Mouse (Mus musculus) T-helper 17 cell (primary cell): ENCODE measurements at regions not wholly inside any gene's neighbourhood (a gene's known extent, or its start where the extent isn't known, plus 50 kb on each side); places are given as distances from the start of the nearest gene placed in this dataset.

Source experiments
- in situ Hi-C, 2 experiments: fragments of 300-600 bp; cut with MboI, MseI; formaldehyde crosslinking; loops; 1 replicate in 1 of 2; 2 replicates in 1 of 2; pipeline ENCODE4 v1.15.1; 2025; ENCODE audit warnings: high pct_unique_total_duplicates in 2 of 2

- in situ Hi-C loops = no loop called here
Observed at GRCm38 (mm10) chr1:89288921-89289320, 165.7 kb upstream of the Agap1 start.

DNA sequence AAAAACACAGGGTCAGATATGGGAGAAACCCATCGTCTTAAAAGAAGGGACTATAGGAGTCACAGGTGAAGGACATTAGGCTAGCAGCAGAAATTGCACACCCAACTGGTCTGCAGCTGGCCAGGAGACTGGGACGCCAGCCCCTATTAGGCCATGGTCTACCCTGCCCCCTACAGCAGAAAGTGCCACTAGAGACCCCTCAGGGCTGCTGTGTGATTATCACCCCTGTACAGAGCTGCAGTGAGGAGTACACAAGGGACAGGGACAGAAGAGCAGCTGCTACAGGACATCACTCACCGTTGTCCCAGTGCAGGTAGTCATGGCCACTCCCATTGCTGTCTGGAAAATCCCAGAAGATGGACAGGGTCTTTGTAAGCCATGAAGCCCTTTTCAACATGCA lies 157.9 kb upstream of the Agap1 start:
- in situ Hi-C loops = loop anchor here in 1 of 2 experiments (10.0 kb wide), 1 partner anchor 1688 kb away; no protein-coding TSS in a partner anchor

GRCm38 (mm10) chr1:89297766-89298165 lies 156.8 kb upstream of the Agap1 start:
- in situ Hi-C loops = loop anchor here in 1 of 2 experiments (10.0 kb wide), 1 partner anchor 1687 kb away; no protein-coding TSS in a partner anchor

DNA sequence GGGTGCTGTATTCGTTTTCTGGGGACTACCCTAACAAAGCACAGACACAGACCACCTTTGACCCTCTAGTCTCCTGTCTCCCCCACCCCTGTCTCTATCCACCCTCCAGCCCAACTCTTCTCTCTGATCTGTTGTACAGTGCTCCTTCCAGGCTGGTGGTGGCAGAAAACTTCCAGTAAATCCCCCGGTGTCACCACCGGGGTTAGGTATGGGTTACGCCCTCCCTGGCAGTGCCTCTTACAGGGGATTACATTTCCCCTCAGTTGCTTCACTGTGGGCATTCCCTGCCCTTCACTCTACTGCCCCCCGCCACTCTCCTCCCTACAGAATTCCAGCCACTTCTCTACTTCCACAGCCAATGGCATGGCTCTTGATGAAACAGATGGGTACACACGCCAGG lies 153.5 kb upstream of the Agap1 start:
- in situ Hi-C loops = no loop called here

GRCm38 (mm10) chr1:89302368-89302951 lies 152.1 kb upstream of the Agap1 start:
- in situ Hi-C loops = no loop called here

DNA sequence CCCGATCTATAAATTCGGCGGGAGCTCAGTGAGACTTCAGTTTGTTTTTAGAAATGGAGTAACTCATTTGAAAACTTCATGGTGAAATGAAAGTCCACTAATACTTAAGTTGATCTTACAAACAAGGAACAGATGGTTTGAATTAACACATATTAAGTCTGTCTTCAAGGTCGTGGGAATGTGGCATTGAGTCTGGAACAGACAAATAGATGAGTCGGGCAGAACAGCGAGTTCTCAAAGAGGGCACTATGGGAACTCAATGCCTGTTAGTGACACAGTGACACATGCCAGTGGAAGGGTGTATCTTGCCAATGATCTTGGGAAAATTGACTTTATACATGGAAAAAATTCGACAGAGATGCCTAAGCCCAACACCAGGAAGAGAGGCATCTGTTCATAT lies 149.4 kb upstream of the Agap1 start:
- in situ Hi-C loops = no loop called here

DNA sequence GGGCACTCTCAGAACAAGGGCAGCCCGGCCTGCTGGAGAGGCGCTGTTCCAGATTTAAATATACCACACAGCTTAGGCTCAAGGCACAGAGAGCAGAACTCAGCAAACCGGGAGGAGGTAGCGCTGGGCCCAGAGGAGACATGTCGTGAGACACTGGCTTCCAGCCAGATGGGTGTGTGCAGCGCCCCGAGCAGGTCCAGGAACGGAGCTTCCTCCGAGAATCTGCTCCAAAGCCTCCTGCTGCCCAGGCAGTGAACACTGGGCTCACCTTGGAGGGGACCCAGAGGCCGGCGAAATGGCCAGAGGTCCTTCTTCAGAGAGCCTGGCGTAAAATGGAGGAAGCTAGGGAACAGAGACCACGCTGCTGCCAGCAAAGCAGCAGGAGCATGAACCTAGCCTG lies 145.8 kb upstream of the Agap1 start:
- in situ Hi-C loops = no loop called here

GRCm38 (mm10) chr1:89313064-89313463 lies 141.5 kb upstream of the Agap1 start:
- in situ Hi-C loops = no loop called here

- in situ Hi-C loops = loop anchor here in 1 of 2 experiments (5.0 kb wide), 1 partner anchor 199 kb away; no protein-coding TSS in a partner anchor
Observed at GRCm38 (mm10) chr1:89317897-89318296, 136.7 kb upstream of the Agap1 start.

- in situ Hi-C loops = loop anchor here in 1 of 2 experiments (5.0 kb wide), 1 partner anchor 199 kb away; no protein-coding TSS in a partner anchor
Observed at GRCm38 (mm10) chr1:89318663-89319062, 135.9 kb upstream of the Agap1 start.

DNA sequence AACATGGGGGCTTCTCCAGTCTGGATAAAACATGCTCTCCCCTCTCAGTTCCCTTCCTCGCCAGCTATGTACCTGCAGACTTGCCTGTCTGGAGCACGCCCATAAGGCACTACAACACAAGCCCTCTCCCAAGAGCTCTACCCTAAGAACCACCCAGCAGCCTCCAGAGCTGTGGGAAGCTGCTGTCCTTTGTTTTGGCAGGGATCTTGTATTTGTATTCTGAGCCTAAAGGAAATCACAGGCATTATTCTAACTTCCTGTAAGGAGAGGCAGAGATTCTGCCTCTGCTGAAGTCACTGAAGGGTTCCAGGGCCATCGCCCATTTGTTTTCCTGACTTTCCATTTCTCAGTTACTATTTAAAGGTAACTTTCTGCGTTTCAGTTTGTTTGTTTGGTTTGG lies 132.0 kb upstream of the Agap1 start:
- in situ Hi-C loops = no loop called here

GRCm38 (mm10) chr1:89323091-89323490 lies 131.5 kb upstream of the Agap1 start:
- in situ Hi-C loops = no loop called here

- in situ Hi-C loops = no loop called here
Observed at GRCm38 (mm10) chr1:89331352-89331751, 123.3 kb upstream of the Agap1 start.

DNA sequence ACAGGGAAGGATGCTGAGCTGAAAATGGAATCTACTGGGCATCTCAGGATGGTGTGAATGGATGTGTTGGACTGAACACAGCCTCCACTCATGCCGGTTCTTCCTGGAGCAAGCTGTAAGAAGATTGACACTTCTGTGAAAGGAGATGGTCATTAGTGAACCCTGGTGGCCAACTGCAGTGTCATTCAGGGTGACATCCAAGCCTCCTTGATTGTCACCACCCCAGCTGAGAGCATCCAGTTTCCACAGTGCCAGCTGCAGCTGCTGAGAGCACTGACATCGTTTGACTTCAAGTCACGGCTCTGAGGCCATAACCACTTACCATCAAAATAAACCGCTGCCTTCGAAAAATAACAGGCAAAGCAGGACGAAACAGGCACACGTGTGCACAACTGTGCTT lies 121.9 kb upstream of the Agap1 start:
- in situ Hi-C loops = no loop called here

GRCm38 (mm10) chr1:89337861-89338260 lies 116.7 kb upstream of the Agap1 start:
- in situ Hi-C loops = no loop called here

DNA sequence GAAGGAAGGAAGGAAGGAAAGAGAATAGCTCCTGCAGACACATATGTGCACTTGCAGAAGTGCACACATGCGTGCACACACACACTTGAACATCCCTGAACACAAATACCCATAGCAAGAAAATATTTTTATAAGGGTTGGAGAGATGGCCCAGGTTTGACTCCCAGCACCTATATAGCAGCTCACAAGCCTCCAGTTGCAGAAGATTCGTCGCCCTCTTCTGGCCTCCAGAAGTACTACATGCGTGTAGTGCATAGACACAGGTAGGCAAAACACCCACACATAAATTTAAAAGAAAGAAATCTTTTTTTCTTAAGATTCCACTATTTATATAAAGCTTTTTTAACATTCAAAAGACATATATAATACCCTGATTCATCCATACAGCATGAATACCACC lies 111.8 kb upstream of the Agap1 start:
- in situ Hi-C loops = no loop called here

- in situ Hi-C loops = no loop called here
Observed at GRCm38 (mm10) chr1:89344546-89344945, 110.1 kb upstream of the Agap1 start.

DNA sequence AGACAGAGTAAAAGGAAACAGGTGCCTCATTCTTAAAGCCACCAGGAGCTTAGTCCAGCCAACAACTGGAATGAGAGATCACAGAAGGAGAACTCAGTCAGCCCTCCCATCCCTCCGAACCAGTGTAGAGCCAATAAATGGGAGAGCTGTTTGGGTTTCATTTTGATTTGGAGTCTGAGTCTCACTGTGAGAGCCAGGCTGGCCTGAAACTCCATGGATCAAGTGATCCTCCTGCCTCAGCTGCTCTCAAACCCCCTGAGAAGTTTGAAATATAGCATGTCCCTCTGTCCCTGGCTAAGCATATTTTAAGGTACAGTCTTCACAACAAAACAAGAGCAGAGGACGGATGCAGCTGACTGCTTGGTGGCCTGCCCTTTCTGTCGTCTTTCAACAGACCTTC lies 107.3 kb upstream of the Agap1 start:
- in situ Hi-C loops = no loop called here

DNA sequence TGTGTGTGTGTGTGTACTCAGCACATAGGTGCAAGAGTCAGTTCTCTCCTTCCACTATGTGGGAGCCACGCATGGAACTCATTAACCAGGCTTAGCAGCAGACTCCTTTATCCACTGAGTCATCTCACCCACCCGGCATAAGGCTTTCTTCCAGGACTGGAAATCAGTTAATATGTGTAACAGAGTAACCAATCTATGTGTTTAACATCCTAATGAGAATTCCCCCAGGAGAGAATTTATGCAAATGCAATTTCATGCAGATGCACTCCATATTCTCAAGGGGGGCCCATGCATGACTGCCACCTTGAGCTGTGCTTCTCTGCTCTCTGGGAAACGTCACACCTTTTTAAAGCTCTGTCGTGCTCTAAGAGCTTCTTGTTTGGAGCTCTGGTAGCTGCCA lies 101.7 kb upstream of the Agap1 start:
- in situ Hi-C loops = no loop called here

- in situ Hi-C loops = no loop called here
Observed at GRCm38 (mm10) chr1:89359257-89359656, 95.3 kb upstream of the Agap1 start.

- in situ Hi-C loops = no loop called here
Observed at GRCm38 (mm10) chr1:89364547-89365305, 89.9 kb upstream of the Agap1 start.

- in situ Hi-C loops = no loop called here
Observed at GRCm38 (mm10) chr1:89366891-89367290, 87.7 kb upstream of the Agap1 start.

DNA sequence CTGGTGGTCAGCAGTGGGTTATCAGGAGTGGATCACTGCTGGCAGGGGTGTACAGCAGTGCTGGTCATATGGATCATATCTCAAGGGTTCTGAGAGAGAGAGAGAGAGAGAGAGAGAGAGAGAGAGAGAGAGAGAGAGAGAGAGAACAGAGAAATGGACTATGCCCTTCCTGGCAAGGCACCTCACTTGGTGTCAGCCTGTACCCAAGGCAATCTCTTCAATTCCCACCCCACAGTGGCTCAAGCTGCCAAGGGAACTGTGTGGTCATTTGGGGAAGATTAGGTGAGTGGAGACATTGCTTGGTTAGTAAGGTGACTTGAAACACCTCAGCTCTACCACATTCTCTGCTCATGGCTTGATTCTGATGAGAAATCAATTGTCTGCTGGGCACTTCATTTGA lies 80.8 kb upstream of the Agap1 start:
- in situ Hi-C loops = no loop called here
